Mouse (Mus musculus) cortical plate, adult 2 months (tissue): ENCODE measurements around the gene Kcnk1. TPM values are rescaled to one million over a fixed set of nuclear protein-coding genes. Genes with fewer than 3 reads are reported as not detected.

Source experiments
- H3K27ac ChIP-seq: fragments of 200-500 bp; 2 replicates; pipeline ENCODE4 v1.5.1; 2012; ENCODE audit warnings: low read length, control low read depth, inconsistent platforms; ENCODE audit not compliant: insufficient read depth
- H3K4me1 ChIP-seq: fragments of 200-500 bp; 2 replicates; pipeline ENCODE4 v1.6.1; 2011; ENCODE audit warnings: low read length; ENCODE audit not compliant: control insufficient read depth, insufficient read depth
- H3K4me3 ChIP-seq: fragments of 200-500 bp; 2 replicates; pipeline ENCODE4 v1.5.1; 2011; ENCODE audit warnings: mild to moderate bottlenecking, low read length, control low read depth; ENCODE audit not compliant: insufficient read depth
- CTCF ChIP-seq: fragments of 200-500 bp; IDR thresholded peaks from 2 replicates; pipeline ENCODE4 v1.5.1; 2011; ENCODE audit warnings: mild to moderate bottlenecking, control low read depth, low read length; ENCODE audit not compliant: insufficient read depth; ENCODE audit errors: extremely low read depth
- POLR2A ChIP-seq: fragments of 200-500 bp; IDR thresholded peaks from 2 replicates; pipeline ENCODE4 v1.6.1; 2011; ENCODE audit warnings: mild to moderate bottlenecking, low read length, control low read depth; ENCODE audit not compliant: insufficient read depth; ENCODE audit errors: extremely low read depth
- polyA plus RNA-seq: library from polyadenylated mRNA; depleted of rRNA; stranded (reverse); fragments of >200 nt; gene quantifications from 2 replicates; pipeline ENCODE4 v1.2.3, GENCODE M21; 2012

The Kcnk1 gene
- polyA plus RNA-seq, 1 experiment, result 124 TPM

DNA sequence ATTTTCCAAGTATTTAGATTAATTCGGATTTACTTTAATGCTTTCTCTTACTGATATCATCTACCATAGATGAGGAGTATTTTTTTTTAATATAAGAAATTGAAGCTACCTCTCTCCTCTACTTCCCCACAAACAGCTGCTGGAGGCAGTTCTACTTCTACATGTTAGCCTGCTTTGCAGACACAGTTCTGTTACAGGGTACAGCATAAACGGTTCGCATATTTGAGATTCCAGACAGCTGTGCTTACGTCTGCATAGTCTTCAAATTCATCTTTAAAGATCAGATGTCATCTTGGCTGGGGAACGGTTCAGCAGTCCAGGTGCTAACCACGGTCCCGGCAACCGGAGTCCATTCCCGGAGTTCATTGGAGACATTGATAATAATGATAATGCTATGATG is 1.3 kb upstream of the Kcnk1 start:
- Histone ChIP-seq H3K4me3 (no peak overlapping the region), H3K4me1 (peaks cover 4% of the 10 kb centered on the region), H3K27ac (no peak overlapping the region)
- TF ChIP-seq CTCF, result no peak
- no peak for TF ChIP-seq POLR2A

DNA sequence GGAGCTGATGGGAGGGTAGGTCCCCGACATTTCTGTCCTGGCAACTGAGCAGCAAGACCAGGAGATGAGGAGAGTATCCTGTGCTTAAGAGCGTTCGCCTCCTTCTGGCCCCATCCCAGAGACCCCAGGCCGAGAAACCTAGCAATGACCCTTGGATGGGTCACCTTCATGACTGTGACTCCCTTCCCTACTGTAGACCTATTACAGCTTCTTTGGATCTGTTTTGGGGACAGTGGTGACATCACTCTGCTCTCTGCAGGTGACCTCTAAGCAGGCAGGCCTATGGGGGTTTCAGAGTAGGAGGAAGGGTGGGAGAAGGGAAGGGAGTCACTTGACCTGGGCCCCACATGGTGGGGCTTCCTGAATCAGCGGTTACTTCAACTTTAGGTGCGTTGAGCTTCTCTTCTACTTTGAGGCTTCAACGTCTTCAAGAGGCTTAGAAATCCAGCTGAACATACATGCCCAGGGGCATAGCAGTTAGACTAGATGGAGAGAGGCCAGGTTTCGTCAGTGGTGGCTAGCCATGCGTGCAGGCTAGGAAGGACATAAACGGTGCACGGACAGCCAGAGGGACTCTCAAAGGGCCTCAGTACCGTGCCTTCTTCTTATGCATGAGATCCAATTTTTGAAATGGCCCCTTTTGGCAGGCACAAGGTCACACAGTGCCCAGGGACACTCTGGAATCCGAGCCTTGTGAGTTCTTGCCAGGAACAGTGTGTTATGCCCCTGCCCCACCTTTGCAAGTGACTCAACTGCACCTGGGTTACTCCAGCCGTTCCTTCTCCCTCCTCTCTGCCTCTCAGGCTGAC is 1.3 kb downstream of the Kcnk1 start:
- peaks cover 7% of the 10 kb centered on the region for H3K4me1 ChIP-seq
- TF ChIP-seq POLR2A (peak; percentile 14), CTCF (no peak)
- H3K4me3 ChIP-seq, result peak overlapping the region; percentile 89
- peak overlapping the region; percentile 96 for H3K27ac ChIP-seq

DNA sequence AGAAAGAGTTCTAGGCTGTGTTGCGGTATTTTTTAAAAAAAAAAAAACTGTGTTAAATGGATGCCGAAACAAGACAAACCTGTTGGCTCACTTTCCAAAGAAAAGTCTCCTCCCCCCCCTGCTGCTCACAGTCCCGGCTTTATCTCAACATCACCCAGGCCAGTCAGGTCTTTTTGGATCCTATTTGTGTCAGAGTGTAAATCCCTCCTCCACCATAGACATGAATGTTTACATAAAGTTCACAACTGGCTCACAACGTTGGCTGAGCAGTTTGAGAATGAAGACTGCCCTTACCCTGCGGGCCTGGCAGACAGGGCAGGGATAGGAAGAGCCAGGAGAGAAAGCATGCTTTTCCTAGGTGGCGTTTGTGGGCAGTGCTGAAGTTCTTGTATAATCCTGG is 2.0 kb downstream of the Kcnk1 start:
- Histone ChIP-seq H3K4me3 (peak overlapping the region; percentile 89), H3K4me1 (peaks cover 7% of the 10 kb centered on the region), H3K27ac (peak overlapping the region; percentile 38; the same call in 1 of the 2 replicates)
- TF ChIP-seq POLR2A (no peak), CTCF (no peak)

DNA sequence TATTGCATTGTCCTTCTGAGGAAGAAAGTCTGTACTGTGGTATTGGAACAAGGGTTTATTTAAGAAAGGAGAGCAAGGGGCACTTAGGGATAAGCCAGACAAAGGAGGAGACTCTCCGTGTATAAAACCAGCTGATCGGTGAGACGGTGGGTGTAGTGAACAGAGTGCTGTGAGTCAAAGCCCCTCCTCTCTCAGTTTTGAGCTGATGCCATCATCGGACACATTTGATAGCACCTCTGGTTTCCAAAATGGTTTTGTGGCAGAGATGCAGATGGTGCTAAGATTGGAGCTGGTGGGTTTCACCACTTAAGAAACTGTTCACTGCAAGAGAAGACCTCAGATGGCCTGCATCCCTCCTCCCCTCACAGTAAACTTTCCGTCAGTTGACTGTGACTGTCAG is 2.6 kb downstream of the Kcnk1 start:
- TF ChIP-seq CTCF, result no peak
- TF ChIP-seq POLR2A, result 0 out of 2 replicates have a peak, but pooled peaks have one; percentile 24
- peak overlapping the region; percentile 89 for H3K4me3 ChIP-seq
- H3K27ac ChIP-seq, result peak overlapping the region; percentile 38
- peaks cover 7% of the 10 kb centered on the region for H3K4me1 ChIP-seq

DNA sequence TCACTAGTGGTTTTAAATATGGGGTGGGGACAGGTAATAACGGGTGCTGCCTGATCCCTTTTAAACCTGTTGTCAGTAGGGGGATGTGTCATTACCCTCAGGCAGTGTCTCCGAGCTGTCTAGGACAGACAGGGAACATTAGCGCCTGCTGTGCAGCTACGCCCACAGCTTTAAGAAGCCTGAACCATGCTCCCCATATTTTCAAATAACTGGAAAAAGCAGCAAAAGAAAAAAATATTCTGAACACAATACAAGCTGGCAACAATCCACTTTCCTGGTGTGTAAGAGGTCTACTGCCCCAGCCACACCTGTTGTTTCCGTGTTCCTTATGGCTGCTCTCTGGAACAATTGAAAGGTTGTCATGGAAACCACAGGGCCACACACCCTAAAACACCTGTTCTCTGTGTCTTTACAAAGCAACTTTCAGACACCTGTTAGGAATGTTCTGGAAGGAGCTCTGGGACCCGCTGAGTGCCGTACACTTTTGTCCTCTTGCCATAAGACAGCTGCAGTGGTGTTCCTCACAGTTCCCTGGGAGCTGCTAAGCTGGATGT is 4.9 kb downstream of the Kcnk1 start:
- TF ChIP-seq POLR2A (no peak), CTCF (no peak)
- Histone ChIP-seq H3K4me3 (peak overlapping the region; percentile 89; the same call in 1 of the 2 replicates), H3K4me1 (peaks cover 7% of the 10 kb centered on the region), H3K27ac (no peak overlapping the region)

DNA sequence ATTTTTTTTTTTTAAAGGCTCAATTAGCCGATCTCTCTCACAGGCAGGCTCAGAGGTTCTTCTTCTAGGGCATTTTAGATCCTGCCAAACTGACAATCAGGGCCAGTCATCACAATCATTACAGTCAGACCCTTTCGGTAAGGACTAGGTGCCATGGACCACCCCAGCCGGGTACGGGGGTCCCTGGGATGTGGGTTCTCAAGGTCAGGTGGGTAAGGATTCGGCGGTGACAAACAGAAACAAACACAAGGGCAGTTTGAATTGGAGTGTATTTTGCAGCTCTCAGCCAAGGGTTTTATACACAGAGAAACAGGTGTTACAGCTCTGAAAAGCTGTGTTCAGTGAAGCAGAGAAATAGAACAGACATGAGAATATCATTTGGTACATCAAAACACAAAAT is 8.6 kb downstream of the Kcnk1 start:
- Histone ChIP-seq H3K4me3 (no peak overlapping the region), H3K27ac (no peak overlapping the region), H3K4me1 (peaks cover 14% of the 10 kb centered on the region)
- TF ChIP-seq POLR2A (no peak), CTCF (no peak)

DNA sequence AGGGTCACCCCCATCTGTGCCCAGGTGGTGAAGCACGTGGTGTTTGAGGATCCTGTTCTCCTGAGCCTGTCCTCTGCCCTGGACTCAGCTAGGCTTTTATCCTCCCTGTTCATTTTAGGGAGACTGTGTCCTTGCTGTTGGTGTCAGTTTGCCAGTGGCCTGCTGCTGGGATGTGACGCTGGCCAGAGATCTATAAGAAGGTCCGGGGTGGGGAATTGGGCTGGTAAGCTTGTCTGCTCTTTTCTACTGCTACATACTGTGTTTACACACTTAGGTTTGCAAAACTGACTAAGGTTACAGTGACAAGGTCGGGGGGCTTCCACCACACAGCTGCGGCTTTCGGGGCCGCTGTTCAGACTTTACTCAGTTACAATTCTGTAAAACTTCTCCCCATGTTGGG is 10.0 kb downstream of the Kcnk1 start:
- Histone ChIP-seq H3K27ac (no peak overlapping the region), H3K4me3 (no peak overlapping the region), H3K4me1 (peaks cover 14% of the 10 kb centered on the region)
- no peak for TF ChIP-seq CTCF
- TF ChIP-seq POLR2A, result no peak

DNA sequence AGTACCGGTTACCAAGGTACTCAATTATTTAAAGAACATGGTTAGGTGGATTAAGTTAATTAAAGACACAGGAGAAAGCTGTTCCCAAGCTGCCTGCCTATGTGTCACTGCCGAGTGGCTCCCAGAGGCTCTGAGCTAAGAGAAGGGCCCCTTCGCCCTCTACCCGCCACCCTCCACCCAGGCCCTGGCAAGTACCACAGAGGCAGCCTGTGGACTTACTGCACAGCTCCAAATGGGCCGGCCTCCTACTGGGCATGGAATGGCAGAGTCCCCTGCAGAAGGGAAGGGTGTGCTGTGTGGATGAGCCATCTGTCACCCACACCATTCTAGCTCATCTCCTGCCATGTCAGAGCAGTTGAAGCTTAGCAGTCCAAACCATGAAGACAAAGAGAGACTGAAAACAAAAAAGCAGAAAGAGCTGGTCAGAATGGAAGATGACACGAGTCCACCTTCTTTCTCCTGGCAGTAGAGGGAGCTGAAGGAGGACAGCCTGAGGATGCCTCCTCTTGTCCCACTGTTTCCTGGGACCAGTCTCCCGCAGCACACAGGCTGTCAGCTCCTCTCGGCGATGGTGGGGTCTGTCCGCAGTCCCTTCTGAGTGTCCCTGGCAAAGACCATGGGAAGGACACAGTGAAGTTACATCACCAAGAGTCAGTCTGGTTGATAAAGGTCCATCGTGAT is 11.5 kb downstream of the Kcnk1 start:
- Histone ChIP-seq H3K27ac (no peak overlapping the region), H3K4me3 (no peak overlapping the region), H3K4me1 (peaks cover 14% of the 10 kb centered on the region)
- TF ChIP-seq CTCF, result no peak
- no peak for TF ChIP-seq POLR2A

DNA sequence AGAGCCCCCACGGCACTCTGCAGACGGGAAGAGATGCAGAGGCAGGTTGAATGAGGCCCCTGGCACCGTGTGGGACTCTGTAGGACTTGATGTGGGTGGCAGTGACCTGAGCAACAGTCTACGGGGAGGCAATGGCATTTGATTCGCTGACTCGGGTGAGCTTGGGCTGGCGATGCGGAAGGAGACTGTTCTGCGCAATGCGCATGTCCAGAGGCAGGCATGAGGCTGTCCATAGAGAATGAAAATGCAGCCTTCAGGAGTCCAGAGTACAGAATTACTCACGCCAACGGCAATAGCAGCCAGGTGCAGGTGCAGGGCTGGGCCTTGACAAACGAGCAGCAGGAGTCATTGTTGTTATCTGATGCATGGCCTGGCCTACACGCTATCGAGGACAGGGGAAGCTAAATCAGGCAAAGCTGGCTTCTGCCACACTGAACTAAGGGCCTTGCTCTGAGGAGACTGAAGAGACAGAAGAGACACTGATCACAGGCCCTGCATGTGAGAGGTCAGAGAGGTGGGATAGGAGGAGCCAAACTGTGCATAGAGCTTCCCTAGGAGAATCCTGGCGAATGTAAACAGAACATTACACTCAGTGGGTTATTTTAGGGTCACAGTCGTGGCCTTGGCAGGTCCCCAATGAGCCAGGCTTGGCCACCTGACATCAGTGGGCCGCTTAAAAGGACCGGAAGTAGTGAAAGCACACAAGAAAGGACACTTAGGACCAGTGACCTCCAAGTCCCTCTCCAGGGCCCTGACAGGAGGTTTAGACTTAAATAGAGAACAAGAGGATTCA is 12.8 kb downstream of the Kcnk1 start:
- peaks cover 14% of the 10 kb centered on the region for H3K4me1 ChIP-seq
- TF ChIP-seq POLR2A (no peak), CTCF (no peak)
- H3K4me3 ChIP-seq, result no peak overlapping the region
- no peak overlapping the region for H3K27ac ChIP-seq

DNA sequence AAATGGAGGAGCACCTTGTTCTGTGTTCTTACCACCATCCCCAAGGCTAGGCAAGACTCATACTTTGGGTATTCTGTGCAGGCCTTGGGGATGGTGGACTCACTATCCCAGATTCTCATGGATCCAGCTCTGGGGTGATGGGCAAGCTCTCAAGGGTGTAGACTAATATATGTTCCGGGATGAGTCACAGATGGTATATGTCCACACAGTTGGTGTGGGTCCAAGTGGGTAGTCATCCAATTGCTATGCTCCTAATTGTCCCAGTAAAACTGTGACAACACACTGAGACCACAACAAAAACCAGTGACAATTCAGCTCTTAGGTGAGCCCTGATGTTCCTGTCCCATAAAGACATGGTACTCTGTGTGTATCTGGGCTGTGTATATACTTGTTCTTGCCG is 14.0 kb downstream of the Kcnk1 start:
- Histone ChIP-seq H3K4me1 (peaks cover 14% of the 10 kb centered on the region), H3K4me3 (no peak overlapping the region), H3K27ac (no peak overlapping the region)
- no peak for TF ChIP-seq POLR2A
- no peak for TF ChIP-seq CTCF
